Mouse (Mus musculus): ENCODE measurements at regions not wholly inside any gene's neighbourhood (a gene's known extent, or its start where the extent isn't known, plus 50 kb on each side); places are given as distances from the start of the nearest gene placed in this dataset.

GRCm38 (mm10) chr3:148381057-148381456, 609.3 kb downstream of the Adgrl2 start:
- TF ChIP-seq CTCF (IDR thresholded peaks at IDR 0.05; ENCODE audit: borderline replicate concordance, insufficient read depth, low read length) (no peak), POLR2A (IDR thresholded peaks at IDR 0.05; ENCODE audit: low read depth, low read length) (no peak)

All from embryonic fibroblast, embryonic 13.5 days (primary cell).